Mouse (Mus musculus) 3T3-L1 (cell line): ENCODE measurements around the gene Ppp2r1a.

Experiments used
- DNase-seq: peaks from one replicate; pipeline ENCODE4 v3.0.0-alpha.2; 2015; ENCODE audit warnings: low read depth, low spot score

Ppp2r1a gene

DNA sequence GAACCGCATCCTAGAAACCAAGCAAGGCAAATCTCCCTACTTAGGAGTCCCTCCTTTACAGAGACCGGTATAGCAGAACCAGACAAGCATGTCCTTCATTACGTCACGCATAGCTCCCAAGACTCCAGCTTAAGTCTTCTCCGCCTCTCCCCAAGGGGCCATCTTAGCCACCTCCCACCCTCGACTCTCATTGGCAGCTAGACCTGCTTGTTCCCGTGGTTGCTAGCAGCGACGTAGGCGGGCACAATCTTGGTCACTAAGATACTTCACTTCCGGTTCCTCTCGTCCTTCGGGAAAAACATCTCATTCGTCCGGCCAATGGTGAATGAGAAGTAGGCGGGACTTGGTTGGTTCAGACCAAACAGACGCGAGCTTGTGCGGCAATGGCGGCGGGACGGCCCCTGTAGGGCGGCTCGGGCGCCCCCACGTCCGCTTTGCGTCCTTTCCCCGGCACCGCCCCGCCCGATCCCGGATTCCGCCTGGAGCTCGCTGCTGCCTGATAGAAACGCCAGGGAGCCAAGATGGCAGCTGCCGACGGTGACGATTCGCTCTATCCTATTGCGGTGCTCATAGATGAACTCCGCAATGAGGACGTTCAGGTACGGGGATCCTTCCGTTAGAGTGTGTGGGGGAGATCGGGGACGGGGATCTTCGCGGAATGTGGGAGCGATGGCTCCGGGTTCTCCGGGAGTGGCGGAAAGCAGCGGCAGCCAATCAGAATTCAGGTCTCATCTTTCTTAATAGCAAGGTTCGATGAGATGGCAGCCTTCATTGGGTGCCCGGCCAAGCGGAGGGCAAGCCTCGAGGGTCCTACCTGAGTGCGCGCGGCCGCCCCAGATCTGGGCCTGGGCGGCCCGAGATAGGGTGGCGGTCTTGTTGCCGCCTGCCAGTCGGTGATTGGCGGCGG lies at the start of gene Ppp2r1a:
Gene Ppp2r1a, plus strand, starts transcription at position 327 of the 907 bp plus-strand sequence.
- peak; percentile 100 for DNase-seq

DNA sequence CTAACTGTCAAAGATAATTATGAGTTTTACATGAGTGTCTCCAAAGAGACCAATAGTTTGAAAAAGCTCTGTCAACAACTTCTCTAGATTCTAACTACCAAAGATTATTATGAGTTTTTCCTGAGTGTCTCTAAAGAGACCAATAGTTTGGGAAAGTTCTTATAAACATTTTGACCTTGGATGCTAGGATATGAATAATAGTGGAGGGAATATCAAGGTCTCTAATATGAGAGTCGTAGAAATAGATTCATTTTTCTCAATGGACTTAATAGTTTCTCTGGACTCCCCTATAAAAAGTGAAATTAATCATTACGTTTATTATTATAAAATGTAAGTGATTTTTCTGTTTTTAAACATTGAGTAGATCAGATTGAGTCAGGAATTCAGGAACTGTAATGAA lies 40.1 kb upstream of the Ppp2r1a start, which contains the start of gene Vmn1r231:
Gene Vmn1r231, minus strand, starts transcription at position 101 of the 400 bp plus-strand sequence.
- DNase-seq: no peak

DNA sequence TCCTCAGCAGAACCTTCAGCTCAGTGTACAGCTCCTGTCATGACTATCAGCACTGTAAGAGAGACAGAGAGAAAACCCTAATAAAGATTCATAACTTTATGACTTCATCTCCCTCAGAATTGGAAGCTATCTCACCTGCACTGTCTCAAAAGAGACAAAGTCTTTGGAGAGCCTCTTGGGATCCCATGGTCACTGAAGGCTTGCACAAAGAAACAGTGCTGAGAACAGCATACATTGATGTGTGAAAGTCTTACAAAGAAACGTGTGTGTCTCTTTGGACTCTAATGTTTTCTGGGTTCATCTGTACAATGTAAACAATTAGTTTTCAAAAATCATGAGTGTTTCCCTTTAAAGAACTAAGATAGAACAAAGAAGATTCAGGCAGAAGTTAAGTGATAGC lies 25.5 kb upstream of the Ppp2r1a start, which contains the start of gene Vmn1r232:
Gene Vmn1r232, minus strand, starts transcription at position 101 of the 400 bp plus-strand sequence.
- DNase-seq: no peak

DNA sequence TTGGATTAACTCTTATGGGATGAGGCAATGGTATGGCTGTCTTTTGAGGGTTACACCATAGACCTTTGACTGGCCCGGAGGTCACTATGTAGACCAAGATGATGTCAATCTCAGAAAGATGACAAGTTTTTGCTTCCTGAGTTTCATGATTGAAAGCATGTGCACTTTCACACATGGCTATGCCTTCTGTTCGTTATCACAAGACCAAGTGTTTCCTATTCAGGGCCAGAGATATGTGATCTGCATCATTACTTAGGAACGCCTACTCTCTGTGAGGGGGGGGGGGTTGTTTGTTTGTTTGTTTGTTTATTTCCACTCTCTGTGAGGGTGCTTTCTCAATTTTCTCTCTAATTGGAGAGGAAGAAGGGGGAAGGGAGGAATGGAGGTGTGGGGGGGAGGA lies 885 bp upstream of the Ppp2r1a start:
- DNase-seq: peak; percentile 60

DNA sequence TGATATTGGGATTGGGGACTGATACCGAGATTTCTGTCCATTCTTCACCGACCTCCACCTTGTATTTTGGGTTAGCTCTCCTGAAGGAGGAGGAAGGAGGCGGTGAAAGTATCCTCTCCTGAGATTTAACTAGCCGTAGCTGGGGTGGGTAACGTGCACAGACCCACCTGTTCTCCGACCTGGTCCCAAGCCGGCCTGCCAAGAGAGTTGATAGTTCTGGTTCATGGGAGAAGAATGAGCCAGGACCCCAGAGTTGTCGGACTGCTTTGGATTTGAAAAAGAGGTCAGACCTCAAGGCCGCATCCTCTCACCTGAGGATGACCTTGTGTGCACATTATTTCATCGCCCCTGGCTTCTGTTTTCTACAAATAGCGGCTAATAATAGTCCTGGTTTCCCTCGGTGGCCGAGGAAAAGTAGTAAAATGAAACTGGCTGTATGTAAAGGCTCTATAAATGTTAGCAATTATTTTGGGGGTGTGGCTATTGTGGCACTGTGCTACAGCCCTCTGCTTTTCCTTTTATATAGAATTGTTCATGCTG lies 985 bp downstream of the Ppp2r1a start:
- DNase-seq: peak; percentile 33

DNA sequence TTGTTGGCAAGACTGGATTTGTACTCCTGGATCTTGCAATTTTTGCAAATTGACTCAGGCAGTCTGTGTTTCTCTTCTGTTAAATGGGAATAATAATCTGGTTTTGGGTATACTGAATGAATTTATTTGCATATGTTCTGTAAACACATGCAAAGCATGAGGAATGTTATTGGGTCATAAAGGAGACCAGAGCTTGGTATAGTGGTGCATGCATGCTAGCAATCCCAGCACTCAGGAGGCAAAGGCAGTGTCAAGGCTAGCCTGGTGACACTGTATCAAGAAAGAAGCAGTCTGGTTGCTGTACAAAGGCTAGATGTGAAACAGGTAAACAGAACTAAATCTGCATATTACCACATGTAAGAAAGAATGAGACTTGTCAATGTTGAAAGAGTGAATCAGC lies 1.5 kb downstream of the Ppp2r1a start:
- peak; percentile 19 for DNase-seq

DNA sequence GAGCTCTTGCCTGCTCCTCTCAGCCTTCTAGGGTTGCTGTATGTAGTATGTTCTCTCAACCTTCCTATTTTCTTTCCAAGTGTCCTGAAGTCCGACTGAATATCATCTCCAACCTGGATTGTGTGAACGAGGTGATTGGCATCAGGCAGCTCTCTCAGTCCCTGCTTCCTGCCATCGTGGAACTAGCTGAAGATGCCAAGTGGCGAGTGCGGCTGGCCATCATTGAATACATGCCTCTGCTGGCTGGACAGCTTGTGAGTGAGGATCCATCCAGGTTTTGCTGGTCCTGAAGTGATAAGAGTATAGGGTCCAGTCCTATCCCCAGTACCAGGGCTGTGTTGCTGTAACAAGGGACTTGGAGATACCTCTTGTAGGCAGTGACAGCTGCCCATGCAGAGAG lies 15.3 kb downstream of the Ppp2r1a start:
- no peak for DNase-seq

DNA sequence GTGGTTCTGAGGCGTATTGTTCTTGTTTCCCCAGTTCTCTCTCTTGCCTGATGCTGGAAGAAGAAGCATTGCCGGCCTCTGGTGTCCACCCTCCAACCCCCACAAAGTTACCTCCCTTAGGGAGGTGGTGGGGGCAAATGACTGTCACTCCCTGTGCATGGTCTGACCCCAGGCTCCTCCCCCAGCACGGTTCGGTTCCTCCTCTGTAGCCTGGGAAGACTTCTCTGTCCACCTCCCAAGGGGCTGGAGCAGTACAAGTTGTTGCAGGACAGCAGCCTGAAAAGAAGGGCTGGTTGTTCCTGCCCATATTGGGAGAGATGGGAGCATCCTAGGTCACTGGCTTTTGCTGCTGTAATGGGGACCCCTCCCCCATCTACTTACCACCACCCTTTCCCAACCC lies 20.3 kb downstream of the Ppp2r1a start:
- DNase-seq: no peak

DNA sequence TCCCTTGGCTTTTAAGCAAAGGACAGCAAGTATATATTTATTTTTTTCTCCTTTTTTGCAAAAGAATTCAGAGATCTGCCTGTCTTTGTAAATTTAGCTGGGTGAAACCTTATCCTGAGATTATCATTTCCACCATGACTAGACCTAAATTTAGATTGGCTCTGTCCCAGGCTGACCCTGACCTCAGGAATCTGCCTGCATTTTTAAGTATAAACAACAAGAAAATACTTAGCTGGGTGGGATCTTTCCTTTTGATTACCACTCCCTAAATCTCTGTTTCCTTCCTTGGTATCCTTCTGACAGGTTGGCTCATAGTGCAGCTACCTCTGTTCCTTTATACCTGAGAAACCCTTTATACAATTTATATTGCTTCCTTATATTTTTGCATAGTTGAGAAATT lies 21.6 kb downstream of the Ppp2r1a start:
- DNase-seq: no peak

DNA sequence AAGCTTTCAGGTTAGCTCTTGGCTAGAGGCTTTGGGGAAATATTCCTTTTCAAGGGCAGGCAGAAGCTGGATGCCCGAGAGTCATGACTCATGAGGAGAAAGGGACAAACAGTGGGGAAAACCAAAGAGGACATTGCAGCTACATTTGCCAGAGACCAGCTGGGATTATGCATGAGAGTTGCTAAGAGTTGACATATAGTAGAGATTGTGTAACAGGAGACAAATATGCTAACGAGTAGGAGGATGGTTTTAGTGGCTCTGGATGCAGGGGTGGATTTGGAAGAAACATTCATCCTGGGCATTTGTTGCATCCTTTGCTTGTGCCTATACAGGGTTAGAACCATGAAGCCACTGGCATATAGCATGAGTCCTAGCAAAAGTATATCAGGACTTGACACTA lies 48.6 kb downstream of the Ppp2r1a start:
- no peak for DNase-seq

DNA sequence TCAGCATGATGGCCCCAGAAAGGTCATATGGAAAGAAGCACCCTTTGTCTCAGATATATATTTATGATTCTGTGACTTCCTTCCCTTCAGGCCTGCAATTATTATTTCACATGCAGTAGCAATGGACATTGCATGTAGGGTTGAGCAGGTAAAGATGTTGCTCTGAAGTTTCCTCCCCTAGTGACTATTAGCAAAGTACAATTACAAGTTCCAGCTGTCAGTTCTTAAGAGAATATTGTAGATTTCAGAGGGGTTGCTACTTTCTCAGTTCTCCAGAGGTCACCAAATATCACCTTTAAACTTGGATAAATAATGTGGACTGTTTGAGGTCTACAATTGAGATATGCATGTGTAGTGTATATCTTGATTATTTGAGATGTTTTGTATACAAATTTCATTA lies 51.3 kb downstream of the Ppp2r1a start, which contains the start of gene Vmn1r233:
Gene Vmn1r233, minus strand, starts transcription at position 101 of the 400 bp plus-strand sequence.
- DNase-seq: no peak

DNA sequence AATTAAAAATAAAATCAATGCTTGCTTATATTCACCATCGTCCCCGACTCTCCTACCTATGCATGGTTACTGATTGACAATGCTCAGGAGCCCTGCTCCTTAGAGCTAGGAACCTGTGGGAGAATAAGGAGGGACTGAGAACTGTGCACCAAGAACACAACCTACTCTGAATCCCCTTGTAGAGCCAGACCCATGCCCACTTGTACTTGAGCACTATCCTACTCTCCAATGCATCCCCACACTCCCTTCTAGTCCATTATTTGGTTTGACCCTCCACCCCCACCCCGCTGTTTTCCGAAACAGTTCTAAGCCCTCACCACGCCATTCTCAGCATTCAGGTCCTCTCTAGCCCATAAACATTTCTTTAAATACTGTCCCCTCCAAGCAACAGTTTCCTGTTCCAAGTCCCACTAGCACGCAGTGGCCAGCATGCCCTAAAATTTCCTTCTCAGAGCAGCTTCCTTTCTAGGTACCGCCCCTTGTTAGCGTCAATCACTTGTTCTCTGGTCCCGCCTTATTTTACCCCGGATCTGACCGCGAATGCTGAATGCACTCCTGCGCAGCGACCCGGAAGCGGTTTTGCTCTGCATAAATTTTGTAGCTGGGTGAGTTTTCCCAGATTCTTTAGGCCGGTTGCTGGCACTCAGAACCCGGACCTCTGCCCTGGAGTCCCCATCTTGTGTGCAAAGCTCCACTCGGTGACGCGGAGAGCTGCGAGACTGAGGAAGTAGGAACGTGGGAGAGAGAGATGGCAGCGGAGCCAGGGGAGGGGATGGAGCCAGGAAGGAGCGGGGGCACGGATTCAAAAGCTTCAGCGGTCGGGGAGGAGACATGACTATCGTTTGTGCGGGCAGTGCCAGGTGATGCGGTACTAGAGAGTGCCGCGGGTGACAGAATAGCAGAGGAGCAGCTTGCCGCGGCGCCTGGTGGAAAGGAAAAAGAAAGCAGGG lies 63.5 kb downstream of the Ppp2r1a start, which contains the start of gene Zfp160:
Gene Zfp160, plus strand, starts transcription at position 522 of the 950 bp plus-strand sequence.
- peak; percentile 98 for DNase-seq

DNA sequence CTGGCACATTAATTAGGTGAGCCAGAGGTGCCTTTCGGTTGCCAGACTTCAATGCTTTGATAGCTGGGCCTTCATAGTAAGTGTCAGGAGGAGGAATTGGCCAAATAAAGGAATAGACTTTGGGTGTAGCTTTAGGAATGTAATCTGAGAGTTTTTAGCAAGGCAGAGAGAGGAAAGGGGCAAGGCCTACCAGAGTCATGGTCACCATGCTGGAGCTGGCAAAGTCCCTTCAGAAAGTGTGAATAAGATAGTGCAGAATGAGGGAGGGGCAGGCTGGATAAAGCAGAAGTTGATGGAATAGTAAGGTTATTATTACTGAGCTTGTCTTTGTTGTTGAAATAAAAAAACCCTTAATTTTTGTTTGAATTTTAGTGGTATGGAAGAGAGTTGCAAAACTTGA lies 64.6 kb downstream of the Ppp2r1a start:
- peak; percentile 44 for DNase-seq
